Mouse (Mus musculus) CH12.LX (cell line): ENCODE data around the gene Stk10. TPM values are rescaled to one million over a fixed set of nuclear protein-coding genes. Genes with fewer than 3 reads are reported as not detected.

Source experiments
- polyA plus RNA-seq: library from polyadenylated mRNA; unstranded; fragments of >175 nt; gene quantifications from 2 replicates; pipeline ENCODE4 v1.2.1, GENCODE M21; 2012; ENCODE audit warnings: low read depth; ENCODE audit not compliant: insufficient read length
- total RNA-seq, 2 experiments: library from RNA; depleted of rRNA; stranded (reverse); fragments of 300-350 nt in 1 of 2; fragments of >200 nt in 1 of 2; gene quantifications; 2 replicates each; pipeline ENCODE4 v1.2.3; 2012 to 2014

Stk10 gene
- total and polyA plus RNA-seq, 3 experiments = 20.0 to 40.3 (median 23.2) TPM

Other genes with a start within 250 kb of the Stk10 start
- gene Hba-a1, start 249.8 kb upstream of the Stk10 start, total RNA-seq (2012; rRNA removed) = 1.9 and 4.9 TPM in 2 replicates
- gene Hba-a1, start 249.8 kb upstream of the Stk10 start, total RNA-seq (2014; rRNA removed) = 4.1 and 5.2 TPM in 2 replicates
- gene Hba-a1, start 249.8 kb upstream of the Stk10 start, polyA plus RNA-seq = 3.3 and 4.7 TPM in 2 replicates
- not detected in 2 replicates for gene Hbq1b, start 246.3 kb upstream of the Stk10 start, total RNA-seq (2012; rRNA removed)
- gene Hbq1b, start 246.3 kb upstream of the Stk10 start, total RNA-seq (2014; rRNA removed) = not detected in 2 replicates
- not detected in 2 replicates for gene Hbq1b, start 246.3 kb upstream of the Stk10 start, polyA plus RNA-seq
- gene Hba-a2, start 236.8 kb upstream of the Stk10 start, total RNA-seq (2012; rRNA removed) = 2.6 and 4.6 TPM in 2 replicates
- gene Hba-a2, start 236.8 kb upstream of the Stk10 start, total RNA-seq (2014; rRNA removed) = 2.9 and 3.1 TPM in 2 replicates
- gene Hba-a2, start 236.8 kb upstream of the Stk10 start, polyA plus RNA-seq = 10.3 and 13.3 TPM in 2 replicates
- not detected in 2 replicates for gene Hbq1a, start 233.2 kb upstream of the Stk10 start, total RNA-seq (2012; rRNA removed)
- gene Hbq1a, start 233.2 kb upstream of the Stk10 start, total RNA-seq (2014; rRNA removed) = not detected in 2 replicates
- gene Hbq1a, start 233.2 kb upstream of the Stk10 start, polyA plus RNA-seq = not detected in 2 replicates
- gene Sh3pxd2b, start 185.5 kb upstream of the Stk10 start, total RNA-seq (2012; rRNA removed) = 5.3 and 6.7 TPM in 2 replicates
- gene Sh3pxd2b, start 185.5 kb upstream of the Stk10 start, total RNA-seq (2014; rRNA removed) = 1.7 and 2.4 TPM in 2 replicates
- gene Sh3pxd2b, start 185.5 kb upstream of the Stk10 start, polyA plus RNA-seq = 11.3 and 13.2 TPM in 2 replicates
- 10.3 and 13.4 TPM in 2 replicates for gene Ubtd2, start 77.9 kb upstream of the Stk10 start, total RNA-seq (2012; rRNA removed)
- gene Ubtd2, start 77.9 kb upstream of the Stk10 start, total RNA-seq (2014; rRNA removed) = 17.8 and 21.4 TPM in 2 replicates
- gene Ubtd2, start 77.9 kb upstream of the Stk10 start, polyA plus RNA-seq = 17.4 and 18.2 TPM in 2 replicates
- gene Efcab9, start 1.2 kb upstream of the Stk10 start, total RNA-seq (2012; rRNA removed) = 0.25 TPM in 1 of 2 replicates, not detected in the other
- not detected in 2 replicates for gene Efcab9, start 1.2 kb upstream of the Stk10 start, total RNA-seq (2014; rRNA removed)
- gene Efcab9, start 1.2 kb upstream of the Stk10 start, polyA plus RNA-seq = 1.1 and 1.5 TPM in 2 replicates
- gene Fbxw11, start 109.4 kb downstream of the Stk10 start, total RNA-seq (2012; rRNA removed) = 55.9 and 58.5 TPM in 2 replicates
- gene Fbxw11, start 109.4 kb downstream of the Stk10 start, total RNA-seq (2014; rRNA removed) = 82.8 and 85.0 TPM in 2 replicates
- gene Fbxw11, start 109.4 kb downstream of the Stk10 start, polyA plus RNA-seq = 45.0 and 54.5 TPM in 2 replicates